Mouse (Mus musculus) midbrain, embryonic 11.5 days (tissue): ENCODE results near the gene Pik3r1. TPM values are rescaled to one million over a fixed set of nuclear protein-coding genes. Genes with fewer than 3 reads are reported as not detected.

Source experiments
- ATAC-seq: fragments of 200-750 bp; cut with Nextera tagmentation; 2 replicates; pipeline ENCODE4 v1.8.0; 2017; ENCODE audit warnings: moderate TSS enrichment, moderate library complexity; ENCODE audit not compliant: low FRiP score
- DNase-seq: peaks from one replicate; pipeline ENCODE4 v3.0.0; 2015; ENCODE audit warnings: low spot score; ENCODE audit errors: missing footprints
- H3K27ac ChIP-seq: fragments of 300-500 bp; sonication (generic); 2 replicates; pipeline ENCODE4 v1.5.1; 2014; ENCODE audit warnings: low read depth, low read length
- H3K27me3 ChIP-seq: fragments of 300-500 bp; sonication (generic); 2 replicates; pipeline ENCODE4 v1.6.1; 2014; ENCODE audit warnings: mild to moderate bottlenecking, low read length, moderate library complexity, mixed read lengths; ENCODE audit not compliant: control insufficient read depth, insufficient read depth
- H3K36me3 ChIP-seq: fragments of 300-500 bp; sonication (generic); 2 replicates; pipeline ENCODE4 v1.6.1; 2014; ENCODE audit warnings: mild to moderate bottlenecking, low read length, moderate library complexity, mixed read lengths; ENCODE audit not compliant: control insufficient read depth, insufficient read depth
- H3K4me1 ChIP-seq: fragments of 300-500 bp; sonication (generic); 2 replicates; pipeline ENCODE4 v1.6.1; 2014; ENCODE audit warnings: low read length; ENCODE audit not compliant: control insufficient read depth, insufficient read depth
- H3K4me2 ChIP-seq: fragments of 300-500 bp; sonication (generic); 2 replicates; pipeline ENCODE4 v1.6.1; 2014; ENCODE audit warnings: mild to moderate bottlenecking, moderate library complexity
- H3K4me3 ChIP-seq: fragments of 300-500 bp; sonication (generic); 2 replicates; pipeline ENCODE4 v1.5.1; 2014; ENCODE audit warnings: low read depth, low read length
- H3K9ac ChIP-seq: fragments of 300-500 bp; sonication (generic); 2 replicates; pipeline ENCODE4 v1.6.1; 2014; ENCODE audit warnings: low read length
- H3K9me3 ChIP-seq: fragments of 300-500 bp; sonication (generic); 2 replicates; pipeline ENCODE4 v1.6.1; 2016; ENCODE audit warnings: low read length; ENCODE audit not compliant: control insufficient read depth
- WGBS: fragments of 180-500 bp; shearing (Covaris S2); extraction: QIAGEN DNeasy Blood & Tissue Kit; methylation state at CpG from one replicate; pipeline ENCODE4 v1.1.7; 2014; 5-methylcytosine and 5-hydroxymethylcytosine counted together
- polyA plus RNA-seq: library from polyadenylated mRNA; unstranded; fragments of >200 nt; fragmentation: Nextera tagmentation; extraction: Ambion mirVana; gene quantifications from 2 replicates; pipeline ENCODE4 v1.2.1, GENCODE M21; 2014

Pik3r1 gene
- polyA plus RNA-seq, 1 experiment from 2014 or later = 13.9 TPM

DNA sequence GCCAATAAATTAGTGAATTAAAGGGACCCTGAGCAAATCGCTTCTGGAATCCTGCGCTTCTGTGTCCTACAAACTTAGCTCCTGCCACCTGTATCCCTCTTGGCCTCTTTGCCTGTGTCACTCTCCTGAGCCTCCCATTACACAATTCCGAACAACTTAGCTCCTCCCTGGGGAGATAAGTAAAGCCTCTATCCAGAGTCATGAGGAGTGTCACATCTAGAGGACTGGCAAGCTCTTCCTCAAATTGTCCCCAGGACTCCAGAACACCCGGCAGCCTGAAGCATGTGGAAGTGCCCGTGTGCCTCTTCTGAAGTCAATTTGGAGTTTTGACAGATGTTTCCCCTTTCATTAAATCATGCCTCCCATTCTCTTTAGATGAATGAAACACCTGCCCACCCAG is 6.4 kb downstream of the Pik3r1 start:
- ATAC-seq = no peak
- WGBS = 69% methylated on average over 5 of the region's 5 CpGs
- H3K9ac ChIP-seq = no peak overlapping the region
- no peaks in the 10 kb centered on the region for H3K9me3 ChIP-seq
- no peaks in the 10 kb centered on the region for H3K36me3 ChIP-seq
- no peaks in the 10 kb centered on the region for H3K27me3 ChIP-seq
- DNase-seq = no peak
- no peak overlapping the region for H3K4me3 ChIP-seq
- no peak overlapping the region for H3K27ac ChIP-seq
- H3K4me1 ChIP-seq = peaks cover 36% of the 10 kb centered on the region
- H3K4me2 ChIP-seq = no peak overlapping the region

DNA sequence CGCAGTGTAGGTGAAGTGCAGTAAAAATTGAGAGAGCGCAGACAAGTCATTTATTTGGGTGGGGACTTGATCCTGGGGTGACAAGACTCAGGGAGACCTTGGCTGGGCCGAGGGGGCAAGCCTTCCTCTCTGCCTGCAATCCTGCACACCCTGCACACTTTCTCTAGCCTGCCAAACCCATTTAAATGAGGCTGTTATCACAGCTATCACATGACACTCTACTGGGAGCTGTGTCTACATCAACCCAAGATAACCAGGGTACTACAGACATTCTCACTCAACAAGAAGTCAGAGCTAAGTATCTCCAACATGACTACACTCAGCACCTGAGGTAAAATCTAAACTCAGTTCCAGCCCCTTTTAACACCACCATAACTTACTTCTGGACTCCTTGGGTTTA is 7.1 kb downstream of the Pik3r1 start:
- ATAC-seq = no peak
- no peak for DNase-seq
- peaks cover 30% of the 10 kb centered on the region for H3K4me1 ChIP-seq
- WGBS = 83% methylated on average over 3 of the region's 3 CpGs
- H3K36me3 ChIP-seq = no peaks in the 10 kb centered on the region; the same call in 1 of the 2 replicates
- no peaks in the 10 kb centered on the region for H3K9me3 ChIP-seq
- H3K4me3 ChIP-seq = no peak overlapping the region
- no peak overlapping the region for H3K27ac ChIP-seq
- H3K27me3 ChIP-seq = no peaks in the 10 kb centered on the region
- no peak overlapping the region for H3K4me2 ChIP-seq
- no peak overlapping the region for H3K9ac ChIP-seq

- DNase-seq (no peak), ATAC-seq (0 out of 2 replicates have a peak, but pooled peaks have one; percentile 26)
- H3K27ac ChIP-seq = no peak overlapping the region
- no peak overlapping the region for H3K4me3 ChIP-seq
- no peak overlapping the region for H3K9ac ChIP-seq
- H3K9me3 ChIP-seq = no peaks in the 10 kb centered on the region
- H3K27me3 ChIP-seq = no peaks in the 10 kb centered on the region
- H3K36me3 ChIP-seq = no peaks in the 10 kb centered on the region; the same call in 1 of the 2 replicates
- WGBS = 36% methylated on average over 8 of the region's 8 CpGs
- peaks cover 23% of the 10 kb centered on the region for H3K4me1 ChIP-seq
- H3K4me2 ChIP-seq = no peak overlapping the region
Observed at GRCm38 (mm10) chr13:101760001-101760687, 7.9 kb downstream of the Pik3r1 start.

GRCm38 (mm10) chr13:101759281-101759871 is 8.6 kb downstream of the Pik3r1 start:
- Histone ChIP-seq H3K9me3 (no peaks in the 10 kb centered on the region), H3K4me3 (no peak overlapping the region), H3K27me3 (no peaks in the 10 kb centered on the region), H3K4me1 (peaks cover 21% of the 10 kb centered on the region), H3K27ac (no peak overlapping the region), H3K9ac (no peak overlapping the region), H3K4me2 (no peak overlapping the region), H3K36me3 (no peaks in the 10 kb centered on the region; the same call in 1 of the 2 replicates)
- no peak for ATAC-seq
- DNase-seq = no peak
- 23% methylated on average over 3 of the region's 3 CpGs for WGBS

DNA sequence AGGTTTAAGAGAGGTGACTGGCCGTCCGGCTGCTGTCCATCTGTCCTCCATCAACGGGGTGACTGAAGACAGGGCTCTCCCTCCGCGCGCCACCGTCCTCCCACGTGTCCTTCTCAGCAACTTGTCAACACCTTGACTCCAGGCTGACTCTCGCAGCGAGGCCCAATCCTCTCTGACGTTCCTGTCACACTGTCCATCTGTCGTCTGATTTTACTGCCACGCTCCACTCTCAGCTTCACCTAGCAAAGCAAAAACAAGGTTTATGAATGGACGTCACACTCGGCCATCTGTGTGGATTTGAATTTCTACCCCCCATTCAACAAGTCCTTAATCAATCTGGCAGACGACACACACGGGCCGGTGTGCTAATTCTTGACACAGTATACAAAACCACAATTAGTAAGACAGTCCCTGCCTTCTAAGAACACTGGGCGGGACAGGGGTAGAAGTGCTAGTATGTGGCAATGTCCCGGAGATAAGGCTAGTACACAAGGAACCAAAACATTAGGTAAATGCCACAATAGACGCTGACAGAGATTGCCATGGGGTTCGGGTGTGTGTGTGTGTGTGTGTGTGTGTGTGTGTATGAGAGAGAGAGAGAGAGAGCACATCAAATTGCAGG is 10.1 kb downstream of the Pik3r1 start:
- H3K9me3 ChIP-seq = no peaks in the 10 kb centered on the region
- H3K4me2 ChIP-seq = no peak overlapping the region
- ATAC-seq (no peak), DNase-seq (no peak)
- no peaks in the 10 kb centered on the region; the same call in 1 of the 2 replicates for H3K36me3 ChIP-seq
- 84% methylated on average over 22 of the region's 22 CpGs for WGBS
- H3K4me1 ChIP-seq = peaks cover 21% of the 10 kb centered on the region
- H3K9ac ChIP-seq = no peak overlapping the region
- H3K27ac ChIP-seq = no peak overlapping the region
- H3K4me3 ChIP-seq = no peak overlapping the region
- H3K27me3 ChIP-seq = no peaks in the 10 kb centered on the region

GRCm38 (mm10) chr13:101755228-101755627 is 12.8 kb downstream of the Pik3r1 start:
- H3K9ac ChIP-seq = no peak overlapping the region

DNA sequence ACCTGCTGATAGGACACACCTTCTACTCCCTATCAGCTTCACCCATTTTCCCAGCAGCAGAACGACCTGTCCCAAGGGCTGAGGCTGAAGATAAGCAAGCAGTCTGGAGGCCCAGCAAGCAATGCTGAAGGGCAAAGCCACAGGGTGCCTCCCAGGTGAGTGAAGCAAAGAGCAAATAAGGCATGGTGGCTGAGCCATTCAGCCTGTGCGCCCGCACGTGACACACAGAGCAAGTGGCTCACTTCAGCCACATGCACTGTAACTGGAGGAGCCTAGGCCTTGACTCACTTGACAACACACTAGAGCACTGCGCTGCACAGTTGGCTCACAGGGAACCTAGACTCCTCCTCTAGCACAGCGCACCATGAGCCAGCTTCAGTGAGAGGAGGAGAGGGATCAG is 14.4 kb downstream of the Pik3r1 start:
- DNase-seq (no peak), ATAC-seq (no peak)
- WGBS = 78% methylated on average over 6 of the region's 6 CpGs
- H3K9ac ChIP-seq = no peak overlapping the region
- H3K4me1 ChIP-seq = no peaks in the 10 kb centered on the region; the same call in 1 of the 2 replicates
- H3K9me3 ChIP-seq = no peaks in the 10 kb centered on the region
- H3K27me3 ChIP-seq = no peaks in the 10 kb centered on the region
- no peak overlapping the region for H3K4me2 ChIP-seq
- H3K4me3 ChIP-seq = no peak overlapping the region
- H3K36me3 ChIP-seq = no peaks in the 10 kb centered on the region; the same call in 1 of the 2 replicates
- no peak overlapping the region for H3K27ac ChIP-seq

More at GRCm38 (mm10) chr13:101755228-101755627, 12.8 kb downstream of the Pik3r1 start:
- Histone ChIP-seq H3K4me1 (peaks cover 11% of the 10 kb centered on the region), H3K36me3 (no peaks in the 10 kb centered on the region; the same call in 1 of the 2 replicates), H3K27me3 (no peaks in the 10 kb centered on the region), H3K9me3 (no peaks in the 10 kb centered on the region), H3K4me2 (no peak overlapping the region), H3K4me3 (no peak overlapping the region), H3K27ac (no peak overlapping the region)
- ATAC-seq (no peak), DNase-seq (no peak)
- 91% methylated on average over 2 of the region's 2 CpGs for WGBS

DNA sequence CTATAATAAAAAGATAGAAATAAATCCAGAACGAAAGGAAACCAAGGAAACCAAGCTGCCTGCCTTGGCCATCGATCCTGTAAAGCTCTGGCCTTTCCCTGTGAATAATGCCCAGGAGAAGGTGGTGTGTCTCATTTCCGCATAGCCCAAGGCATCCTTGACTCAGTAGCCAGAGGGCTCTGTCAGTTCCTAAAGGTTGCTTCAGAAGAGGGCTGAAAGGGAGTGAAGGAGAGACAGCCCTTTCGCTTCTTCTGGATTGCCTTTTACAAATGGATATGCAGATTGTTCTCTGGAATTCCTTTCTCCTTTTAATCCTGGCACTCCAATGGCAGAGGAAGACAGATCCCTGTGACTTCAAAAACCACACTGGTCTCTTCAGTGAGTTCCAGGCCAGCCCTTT is 16.2 kb downstream of the Pik3r1 start:
- no peak for ATAC-seq
- WGBS = 64% methylated on average over 4 of the region's 4 CpGs
- Histone ChIP-seq H3K36me3 (no peaks in the 10 kb centered on the region; the same call in 1 of the 2 replicates), H3K27ac (no peak overlapping the region), H3K27me3 (no peaks in the 10 kb centered on the region), H3K4me3 (no peak overlapping the region), H3K4me2 (no peak overlapping the region), H3K9me3 (no peaks in the 10 kb centered on the region), H3K9ac (no peak overlapping the region), H3K4me1 (no peaks in the 10 kb centered on the region)
- DNase-seq = no peak

DNA sequence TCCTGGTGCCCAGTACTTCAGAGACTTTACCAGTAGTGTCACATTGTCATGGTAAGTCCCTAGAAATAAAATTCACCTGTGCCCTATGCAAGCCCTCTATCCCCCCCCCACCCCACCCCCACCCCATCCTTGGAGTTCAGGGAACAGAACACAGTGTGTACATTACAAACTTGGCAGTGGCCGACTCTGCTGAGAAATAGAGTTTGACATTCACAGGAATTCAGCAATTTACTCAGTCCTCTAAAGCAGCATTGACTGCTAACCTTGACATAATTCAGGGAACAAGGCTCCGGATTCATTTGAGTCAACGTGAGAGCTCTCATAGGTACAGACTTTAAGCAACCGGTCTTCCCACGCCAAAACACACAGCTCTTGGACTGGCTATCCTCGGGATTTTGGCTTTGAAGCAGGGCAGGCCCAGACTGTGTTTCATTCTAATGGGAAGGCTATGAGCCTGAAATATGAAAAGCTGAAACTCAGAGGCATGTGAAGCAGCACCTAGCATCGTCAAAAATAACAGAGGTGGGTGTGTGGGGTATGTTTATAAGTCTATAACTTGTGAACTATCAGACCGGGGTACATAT is 21.9 kb downstream of the Pik3r1 start:
- Histone ChIP-seq H3K9me3 (no peaks in the 10 kb centered on the region), H3K9ac (no peak overlapping the region), H3K4me1 (no peaks in the 10 kb centered on the region), H3K36me3 (no peaks in the 10 kb centered on the region), H3K27ac (no peak overlapping the region), H3K4me2 (no peak overlapping the region), H3K27me3 (no peaks in the 10 kb centered on the region), H3K4me3 (no peak overlapping the region)
- 87% methylated on average over 8 of the region's 8 CpGs for WGBS
- no peak for DNase-seq
- no peak for ATAC-seq
